Mouse (Mus musculus) adrenal gland, adult (tissue): ENCODE measurements around the gene Ahcyl2.
A peak's percentile ranks its signal among the peaks of the same experiment; 100 is the strongest.

Source experiments
- DNase-seq, 2 experiments: peaks; one replicate each; pipeline ENCODE4 v3.0.0; 2022 to 2023; ENCODE audit warnings: low spot score in 1 of 2; ENCODE audit not compliant: inconsistent age in 2 of 2

The Ahcyl2 gene

GRCm38 (mm10) chr6:29848808-29849207 is 81.0 kb downstream of the Ahcyl2 start:
- peak; percentile 36 to 74 for DNase-seq

GRCm38 (mm10) chr6:29850096-29850495 is 82.3 kb downstream of the Ahcyl2 start:
- DNase-seq, result no peak

- no peak for DNase-seq
Observed at GRCm38 (mm10) chr6:29850747-29851146, 82.9 kb downstream of the Ahcyl2 start.

DNA sequence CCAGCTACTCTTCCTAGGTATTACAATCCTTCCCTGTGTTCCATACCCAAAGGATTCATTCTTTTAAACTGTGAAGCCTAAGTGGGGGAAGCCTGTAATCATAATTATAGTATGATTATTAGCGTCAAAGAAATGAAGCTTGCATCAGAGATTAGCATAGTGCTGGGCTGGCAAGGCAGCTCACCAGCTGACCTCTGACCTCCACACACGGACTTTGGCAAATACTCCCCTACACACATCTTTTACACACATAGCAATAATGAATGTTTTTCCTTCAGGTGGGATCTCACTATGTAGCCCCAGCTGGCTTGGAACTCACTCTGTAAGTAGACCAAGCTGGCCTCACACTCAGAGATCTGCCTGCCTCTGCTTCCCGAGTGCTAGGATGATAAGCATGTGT is 84.1 kb downstream of the Ahcyl2 start:
- DNase-seq, result no peak

- peak; percentile 60 to 91 for DNase-seq
Observed at GRCm38 (mm10) chr6:29853213-29853899, 85.5 kb downstream of the Ahcyl2 start.

DNA sequence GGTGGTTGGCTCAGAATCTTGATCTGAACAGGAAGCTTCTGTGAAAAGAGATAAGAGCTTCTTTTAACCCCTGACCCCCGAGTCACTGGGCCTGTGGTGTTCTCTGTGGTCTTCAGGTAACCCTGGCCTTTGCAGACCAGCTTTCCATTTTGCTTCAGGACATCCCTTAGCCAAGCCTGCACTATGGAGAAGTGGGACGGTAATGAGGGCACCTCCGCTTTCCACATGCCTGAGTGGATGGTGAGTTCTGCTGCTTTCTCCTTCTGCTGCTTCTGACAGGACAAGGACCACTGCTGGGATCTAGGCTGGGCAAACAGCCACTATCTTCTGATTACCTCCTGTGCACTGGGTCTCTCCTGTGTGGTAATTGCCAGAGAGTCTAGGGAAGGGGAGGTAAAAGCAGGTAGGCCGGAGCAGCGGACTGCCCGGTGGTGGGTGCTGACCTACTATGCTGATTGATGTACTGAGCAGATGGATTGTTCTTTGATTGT is 86.1 kb downstream of the Ahcyl2 start:
- no peak for DNase-seq

- no peak for DNase-seq
Observed at GRCm38 (mm10) chr6:29858619-29859018, 90.8 kb downstream of the Ahcyl2 start.

- no peak for DNase-seq
Observed at GRCm38 (mm10) chr6:29859344-29859743, 91.5 kb downstream of the Ahcyl2 start.

- DNase-seq, result peak in 1 of 2 experiments; percentile 63
Observed at GRCm38 (mm10) chr6:29860238-29860637, 92.4 kb downstream of the Ahcyl2 start.

DNA sequence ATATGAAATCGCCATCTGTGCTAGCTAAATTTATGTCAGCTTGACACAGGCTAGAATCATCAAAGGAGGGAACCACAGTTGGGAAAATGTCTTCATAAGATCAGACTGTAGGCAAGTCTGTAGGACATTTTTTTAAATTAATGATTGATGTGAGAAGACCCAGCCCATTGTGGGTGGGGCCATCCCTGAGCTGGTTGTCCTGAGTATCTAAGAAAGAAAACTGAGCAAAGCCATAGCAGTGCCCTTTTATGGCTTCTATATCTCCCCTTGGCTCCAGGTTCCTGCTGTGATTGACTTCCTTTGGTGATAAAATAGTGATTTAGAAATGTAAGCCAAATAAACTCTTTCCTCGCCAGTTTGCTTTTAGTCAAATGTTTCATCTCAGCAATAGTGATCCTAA is 97.1 kb downstream of the Ahcyl2 start:
- DNase-seq, result no peak

DNA sequence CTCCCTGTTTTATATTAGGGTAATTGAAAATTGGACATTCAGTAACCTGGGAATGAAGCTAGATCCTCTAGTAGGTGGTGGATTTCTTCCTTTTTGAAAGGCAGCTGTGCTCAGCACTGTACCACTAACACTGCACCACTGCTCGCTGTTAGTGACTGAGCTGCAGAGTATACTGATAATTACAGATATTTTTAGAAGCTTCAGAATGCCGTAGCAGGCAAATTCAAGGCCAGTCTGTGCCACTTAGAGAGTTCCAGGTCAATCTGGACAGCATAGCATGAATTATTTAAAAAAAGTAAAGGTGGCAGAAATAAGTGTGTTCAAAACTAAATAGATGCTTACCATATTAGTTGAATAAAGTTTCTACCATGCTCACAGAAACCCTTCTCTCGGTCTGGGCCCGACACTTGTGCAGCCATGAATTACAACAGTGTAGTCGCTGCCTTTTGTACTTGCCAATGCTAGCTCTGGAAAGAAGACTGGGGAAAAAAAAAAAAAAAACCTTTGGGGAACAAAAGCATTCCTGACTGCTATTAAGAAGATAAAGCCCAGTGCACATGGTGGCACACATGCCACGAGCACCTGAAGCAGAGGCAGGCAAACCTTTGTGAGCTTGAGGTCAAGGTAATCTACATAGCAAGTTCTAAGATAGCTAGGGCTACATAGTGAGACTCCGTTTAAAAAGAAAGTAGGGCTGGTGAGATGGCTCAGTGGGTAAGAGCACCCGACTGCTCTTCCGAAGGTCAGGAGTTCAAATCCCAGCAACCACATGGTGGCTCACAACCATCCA is 99.3 kb downstream of the Ahcyl2 start:
- DNase-seq, result peak in 1 of 2 experiments; percentile 66

DNA sequence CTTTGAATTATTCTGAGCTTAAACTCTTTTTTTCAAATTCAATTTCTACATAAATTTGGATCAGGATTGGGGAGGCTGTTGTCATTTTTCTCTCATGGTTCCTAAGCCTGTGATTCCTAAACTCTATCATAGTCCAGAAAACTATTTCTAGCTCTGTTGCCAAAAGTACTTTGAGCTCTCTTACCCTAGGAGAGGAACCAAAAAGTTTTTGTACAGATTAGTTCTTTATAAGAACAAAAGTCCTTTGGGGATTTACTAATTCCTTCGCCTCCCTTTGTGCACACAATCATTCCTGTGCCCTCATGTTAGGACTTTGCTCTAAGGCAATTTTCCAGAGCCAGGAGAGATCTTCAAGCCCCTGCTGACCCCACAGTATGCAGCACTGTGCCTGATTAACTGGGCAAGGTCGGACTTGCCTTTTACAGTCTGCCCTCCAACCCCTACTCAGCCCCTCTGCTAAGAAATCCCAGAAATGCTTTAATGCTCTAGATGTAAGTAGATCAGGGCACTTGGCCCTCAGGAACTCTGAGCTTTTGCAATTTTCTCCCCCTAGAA is 100.6 kb downstream of the Ahcyl2 start:
- DNase-seq, result no peak

DNA sequence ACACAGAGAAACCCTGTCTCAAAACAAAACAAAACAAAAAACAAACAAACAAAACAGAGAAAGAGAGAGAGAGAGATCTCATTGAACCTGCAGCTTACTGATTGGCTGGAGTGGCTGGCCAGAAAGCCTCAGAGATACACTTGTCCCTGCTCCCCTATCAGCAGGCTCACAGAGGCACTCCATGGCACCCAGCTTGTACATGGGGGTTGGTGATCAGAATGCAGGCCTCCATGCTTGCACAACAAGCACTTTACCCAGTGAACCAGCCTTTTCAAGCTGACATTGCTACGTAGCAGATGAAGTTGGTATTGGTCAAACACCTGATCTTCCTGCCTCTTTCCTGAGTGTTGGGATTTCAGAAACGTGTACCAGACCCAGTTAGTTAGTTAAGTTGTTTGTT is 105.8 kb downstream of the Ahcyl2 start:
- no peak for DNase-seq

DNA sequence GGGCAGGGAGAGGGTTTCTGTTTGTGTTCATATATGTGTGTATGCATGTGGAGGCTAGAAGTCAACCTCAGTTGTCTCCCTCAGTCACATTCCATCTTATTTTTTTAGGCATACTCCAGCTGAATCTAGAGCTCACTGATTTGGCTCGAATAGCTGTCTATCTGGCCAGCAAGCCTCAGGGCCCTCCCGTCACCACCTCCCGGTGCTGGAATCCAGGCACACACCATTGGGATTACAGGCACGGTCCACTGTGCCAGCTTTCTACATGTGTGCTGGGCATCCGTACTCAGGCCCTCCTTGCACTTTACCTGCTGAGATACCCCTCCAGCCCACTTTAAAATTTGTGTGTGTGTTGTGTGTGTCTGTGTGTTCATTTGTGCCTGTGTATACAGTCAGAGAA is 107.8 kb downstream of the Ahcyl2 start:
- no peak for DNase-seq

GRCm38 (mm10) chr6:29876782-29877181 is 109.0 kb downstream of the Ahcyl2 start:
- DNase-seq, result no peak

GRCm38 (mm10) chr6:29879579-29879978 is 111.8 kb downstream of the Ahcyl2 start:
- DNase-seq, result no peak

DNA sequence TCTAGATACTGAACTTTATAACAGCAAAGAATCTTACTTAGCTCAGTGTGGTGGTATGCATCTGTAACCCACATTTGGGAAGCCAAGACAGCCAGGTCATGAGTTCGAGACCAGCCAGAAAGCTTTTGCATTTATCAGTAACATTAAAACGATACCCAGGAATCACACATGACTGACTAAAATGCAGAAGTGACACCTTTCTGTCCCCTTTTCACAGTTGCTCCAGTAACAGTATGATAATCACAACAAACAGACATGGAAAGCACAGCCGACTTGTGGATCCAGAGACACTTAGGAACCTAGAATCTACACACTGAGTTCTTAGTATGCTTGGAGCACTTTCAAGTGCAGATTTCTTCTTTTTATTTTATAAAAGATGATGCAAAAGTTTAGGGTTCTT is 113.0 kb downstream of the Ahcyl2 start:
- DNase-seq, result no peak

DNA sequence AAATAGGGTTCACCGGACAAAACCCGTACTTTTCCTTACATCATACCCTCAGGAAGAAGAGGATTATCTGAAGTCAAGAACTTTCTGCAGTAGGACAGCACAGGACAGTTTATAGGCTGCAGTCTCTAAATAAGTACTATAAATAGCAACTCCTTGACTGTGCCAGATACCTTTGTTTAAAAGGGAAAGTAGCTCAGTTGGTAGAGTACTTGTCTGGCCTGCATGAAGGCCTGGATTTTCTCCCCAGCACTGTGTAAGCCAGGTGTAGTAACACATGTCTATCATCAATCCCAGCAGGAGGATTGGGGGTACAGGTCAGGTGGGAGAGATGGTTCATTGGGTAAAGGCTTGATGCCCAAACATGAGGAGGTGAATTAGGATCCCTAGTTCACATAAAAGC is 114.1 kb downstream of the Ahcyl2 start:
- DNase-seq, result no peak

GRCm38 (mm10) chr6:29882870-29883269 is 115.1 kb downstream of the Ahcyl2 start:
- DNase-seq, result no peak

GRCm38 (mm10) chr6:29891151-29891550 is 123.3 kb downstream of the Ahcyl2 start:
- DNase-seq, result no peak

DNA sequence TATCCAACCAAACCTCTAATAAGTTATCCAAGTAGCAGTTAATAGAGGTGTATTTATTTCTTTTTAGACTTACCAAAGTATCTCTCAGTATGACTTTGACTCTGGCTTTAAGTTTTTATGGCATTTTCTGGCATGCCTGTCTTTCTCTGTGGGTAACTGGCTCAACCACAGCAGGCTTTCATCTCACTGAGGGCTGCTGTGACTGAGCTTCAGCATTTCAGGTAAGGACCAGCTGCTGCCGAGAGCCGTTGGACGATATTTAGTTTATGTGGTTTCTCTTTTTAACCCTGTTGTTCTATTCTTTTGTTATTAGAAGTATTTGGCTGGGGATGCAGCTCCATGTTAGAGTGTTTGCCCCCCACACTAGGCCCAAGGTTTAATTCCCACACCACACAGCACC is 129.2 kb downstream of the Ahcyl2 start:
- no peak for DNase-seq

GRCm38 (mm10) chr6:29901450-29901849 is 133.6 kb downstream of the Ahcyl2 start:
- DNase-seq, result no peak
